Comparison of ENCODE assay signal across 18 mouse cellular contexts in the genomic region with DNA sequence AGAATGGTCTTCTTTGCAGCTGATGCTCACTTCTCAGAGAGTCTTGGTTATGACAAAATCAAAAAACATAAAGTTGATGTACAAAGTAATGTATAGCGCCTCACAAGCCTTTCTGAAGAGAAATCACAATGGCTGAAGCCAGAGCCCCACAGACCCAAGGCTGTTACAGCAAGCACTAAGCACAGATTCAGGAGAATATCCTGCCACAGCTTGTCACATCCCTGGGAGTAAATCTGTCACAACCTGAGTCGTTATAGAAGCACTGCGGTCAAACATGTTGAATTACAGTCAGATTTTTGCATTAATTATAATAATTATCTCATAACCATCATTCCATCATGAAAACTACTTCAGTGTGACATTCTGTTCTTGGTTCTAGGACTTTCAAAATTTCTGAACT.
"Had no signal": no experiment of that assay in that cellular context is flagged by ENCODE, and none has a peak within 500 bp of the region (broad histone marks: within the 10 kb centered on the region; RNA-seq: fewer than 3 reads in every experiment).

No protein-coding gene starts in this region.

- H3K4me1 ChIP-seq: midbrain, embryonic 12.5 days; midbrain, embryonic 15.5 days; neural tube, embryonic 13.5 days; neural tube, embryonic 15.5 days had no signal

- H3K4me3 ChIP-seq: midbrain, embryonic 10.5 days; midbrain, embryonic 12.5 days; midbrain, embryonic 15.5 days; myocyte; neural tube, embryonic 13.5 days; neural tube, embryonic 15.5 days had no signal

- H3K36me3 ChIP-seq: midbrain, embryonic 10.5 days; midbrain, embryonic 12.5 days; midbrain, embryonic 15.5 days; neural tube, embryonic 13.5 days; neural tube, embryonic 15.5 days had no signal

- H3K9ac ChIP-seq: liver, embryonic 14.5 days; lung, embryonic 14.5 days; midbrain, embryonic 12.5 days; midbrain, embryonic 15.5 days; neural tube, embryonic 13.5 days; neural tube, embryonic 15.5 days had no signal

- DNase-seq: lung, adult 18-20 months; lung, embryonic 14.5 days; lung, postnatal 10 days; lung, postnatal 4 days; right cerebral cortex, adult 18-20 months; right cerebral cortex, postnatal 25 days; right cerebral cortex, postnatal 4 days; spleen, adult 18-20 months; thymus, adult 2 months; thymus, postnatal 25 days; thymus, postnatal 4 days had no signal

- H3K27me3 ChIP-seq: midbrain, embryonic 12.5 days; midbrain, embryonic 15.5 days; neural tube, embryonic 13.5 days; neural tube, embryonic 15.5 days had no signal

- H3K9me3 ChIP-seq: midbrain, embryonic 10.5 days; midbrain, embryonic 12.5 days; midbrain, embryonic 15.5 days; neural tube, embryonic 13.5 days; neural tube, embryonic 15.5 days had no signal

- H3K27ac ChIP-seq: liver, embryonic 14.5 days; midbrain, embryonic 12.5 days; midbrain, embryonic 15.5 days; neural tube, embryonic 13.5 days; neural tube, embryonic 15.5 days had no signal

- ATAC-seq: midbrain, embryonic 15.5 days had no signal

- H3K4me2 ChIP-seq: lung, embryonic 14.5 days; midbrain, embryonic 12.5 days; midbrain, embryonic 15.5 days; neural tube, embryonic 13.5 days; neural tube, embryonic 15.5 days had no signal
